Mouse (Mus musculus) MEL (cell line): Measurements from ENCODE around the gene Rassf8. TPM values are rescaled to one million over a fixed set of nuclear protein-coding genes. Genes with fewer than 3 reads are reported as not detected.

ENCODE experiments used
- DNase-seq: peaks from one replicate; pipeline ENCODE4 v3.0.0; 2011; ENCODE audit warnings: low read depth, low spot score
- H3K27ac ChIP-seq: 2 replicates; pipeline ENCODE4 v1.5.1; 2012; ENCODE audit warnings: low read depth, mild to moderate bottlenecking, control low read depth, low read length, moderate library complexity; ENCODE audit not compliant: control insufficient read depth
- H3K27me3 ChIP-seq, 2 experiments: fragments of 150-350 bp in 1 of 2; sonication (generic) in 1 of 2; 2 replicates each; pipeline ENCODE4 v1.6.1; 2012; ENCODE audit warnings: low read length in 2 of 2, mild to moderate bottlenecking in 2 of 2, improper control_type of control experiment in 1 of 2, moderate library complexity in 1 of 2; ENCODE audit not compliant: insufficient read depth in 2 of 2, control insufficient read depth in 1 of 2
- H3K36me3 ChIP-seq, 2 experiments: 2 replicates each; pipeline ENCODE4 v1.6.1; 2012 to 2014; ENCODE audit warnings: low read length in 2 of 2, improper control_type of control experiment in 1 of 2, inconsistent platforms in 1 of 2, mild to moderate bottlenecking in 1 of 2; ENCODE audit not compliant: insufficient read depth in 2 of 2, control insufficient read depth in 1 of 2
- H3K4me1 ChIP-seq, 2 experiments: fragments of 150-350 bp in 1 of 2; sonication (generic) in 1 of 2; 2 replicates each; pipeline ENCODE4 v1.6.1; 2012; ENCODE audit warnings: low read length in 2 of 2, improper control_type of control experiment in 1 of 2, mild to moderate bottlenecking in 1 of 2; ENCODE audit not compliant: insufficient read depth in 2 of 2, control insufficient read depth in 1 of 2
- H3K4me3 ChIP-seq, 2 experiments: fragments of 150-350 bp in 1 of 2; sonication (generic) in 1 of 2; 2 replicates each; pipeline ENCODE4 v1.5.1; 2012; ENCODE audit warnings: low read depth in 2 of 2, low read length in 2 of 2, mild to moderate bottlenecking in 2 of 2, moderate library complexity in 2 of 2, control low read depth in 1 of 2, improper control_type of control experiment in 1 of 2; ENCODE audit not compliant: control insufficient read depth in 1 of 2, insufficient read depth in 1 of 2
- H3K79me2 ChIP-seq: 2 replicates; pipeline ENCODE4 v1.6.1; 2012; ENCODE audit warnings: mild to moderate bottlenecking, low read length, moderate library complexity; ENCODE audit not compliant: control insufficient read depth, poor library complexity, insufficient read depth
- H3K9ac ChIP-seq: 2 replicates; pipeline ENCODE4 v1.6.1; 2012; ENCODE audit warnings: low read depth, mild to moderate bottlenecking, control low read depth, low read length, moderate library complexity; ENCODE audit not compliant: control insufficient read depth, poor library complexity, severe bottlenecking
- H3K9me3 ChIP-seq: fragments of 150-350 bp; sonication (generic); replicated peaks from 2 replicates; pipeline ENCODE4 v1.6.1; 2012; ENCODE audit warnings: mild to moderate bottlenecking, low read length, improper control_type of control experiment, moderate library complexity; ENCODE audit not compliant: insufficient read depth
- BHLHE40 ChIP-seq: IDR thresholded peaks from 2 replicates; pipeline ENCODE4 v1.6.1; 2012; ENCODE audit warnings: low read depth, mild to moderate bottlenecking, inconsistent platforms, low read length, improper control_type of control experiment, borderline replicate concordance
- CHD1 ChIP-seq: IDR thresholded peaks from 2 replicates; pipeline ENCODE4 v1.6.1; 2012; ENCODE audit warnings: low read depth, mild to moderate bottlenecking, inconsistent platforms, low read length, improper control_type of control experiment
- EP300 ChIP-seq, 2 experiments: IDR thresholded peaks; 2 replicates each; pipeline ENCODE4 v1.6.1; 2011; ENCODE audit warnings: improper control_type of control experiment in 2 of 2, low read length in 2 of 2, low read depth in 1 of 2, mild to moderate bottlenecking in 1 of 2
- GABPA ChIP-seq: IDR thresholded peaks from 2 replicates; pipeline ENCODE4 v1.6.1; 2012; ENCODE audit warnings: low read depth, mild to moderate bottlenecking, inconsistent platforms, low read length, improper control_type of control experiment, moderate library complexity
- GATA1 ChIP-seq: IDR thresholded peaks from 2 replicates; pipeline ENCODE4 v1.6.1; 2011; ENCODE audit warnings: low read depth, low read length, improper control_type of control experiment
- JUND ChIP-seq: IDR thresholded peaks from 2 replicates; pipeline ENCODE4 v1.6.1; 2011; ENCODE audit warnings: low read depth, mild to moderate bottlenecking, improper control_type of control experiment, low read length
- KAT2A ChIP-seq: conservative IDR thresholded peaks from 2 replicates; pipeline ENCODE4 v1.6.1; 2012; ENCODE audit warnings: low read depth, low read length, improper control_type of control experiment, inconsistent platforms
- MAX ChIP-seq: IDR thresholded peaks from 2 replicates; pipeline ENCODE4 v1.6.1; 2011; ENCODE audit warnings: low read length, improper control_type of control experiment
- MAZ ChIP-seq: IDR thresholded peaks from 2 replicates; pipeline ENCODE4 v1.6.1; 2012; ENCODE audit warnings: low read depth, mild to moderate bottlenecking, inconsistent platforms, low read length, improper control_type of control experiment
- MEF2A ChIP-seq: IDR thresholded peaks from 2 replicates; pipeline ENCODE4 v1.6.1; 2014; ENCODE audit warnings: low read depth, mild to moderate bottlenecking, inconsistent platforms, low read length, improper control_type of control experiment; ENCODE audit not compliant: poor library complexity, insufficient replicate concordance, severe bottlenecking; ENCODE audit errors: extremely low read depth
- MXI1 ChIP-seq: IDR thresholded peaks from 2 replicates; pipeline ENCODE4 v1.6.1; 2011; ENCODE audit warnings: mild to moderate bottlenecking, low read depth, low read length, improper control_type of control experiment
- MYB ChIP-seq: IDR thresholded peaks from 2 replicates; pipeline ENCODE4 v1.6.1; 2011; ENCODE audit warnings: mild to moderate bottlenecking, low read depth, low read length, improper control_type of control experiment
- MYC ChIP-seq: IDR thresholded peaks from 2 replicates; pipeline ENCODE4 v1.6.1; 2011; ENCODE audit warnings: low read depth, mild to moderate bottlenecking, low read length, improper control_type of control experiment, moderate library complexity
- NRF1 ChIP-seq: IDR thresholded peaks from 2 replicates; pipeline ENCODE4 v1.6.1; 2014; ENCODE audit warnings: low read depth, mild to moderate bottlenecking, inconsistent platforms, low read length, improper control_type of control experiment, moderate library complexity; ENCODE audit not compliant: poor library complexity, insufficient read depth, severe bottlenecking
- RAD21 ChIP-seq: IDR thresholded peaks from 2 replicates; pipeline ENCODE4 v1.6.1; 2011; ENCODE audit warnings: mild to moderate bottlenecking, low read depth, low read length, improper control_type of control experiment
- RCOR1 ChIP-seq: IDR thresholded peaks from 2 replicates; pipeline ENCODE4 v1.6.1; 2012; ENCODE audit warnings: low read depth, mild to moderate bottlenecking, inconsistent platforms, low read length, improper control_type of control experiment
- TAL1 ChIP-seq: IDR thresholded peaks from 2 replicates; pipeline ENCODE4 v1.6.1; 2012; ENCODE audit warnings: mild to moderate bottlenecking, inconsistent platforms, low read length, moderate library complexity, mixed read lengths
- TBP ChIP-seq: IDR thresholded peaks from 2 replicates; pipeline ENCODE4 v1.8.0; 2011; ENCODE audit warnings: low read depth, low read length, improper control_type of control experiment
- TCF12 ChIP-seq: IDR thresholded peaks from 2 replicates; pipeline ENCODE4 v1.6.1; 2014; ENCODE audit warnings: low read depth, mild to moderate bottlenecking, inconsistent platforms, low read length, improper control_type of control experiment, moderate library complexity
- USF2 ChIP-seq, 2 experiments: IDR thresholded peaks; 2 replicates each; pipeline ENCODE4 v1.6.1; 2011 to 2012; ENCODE audit warnings: improper control_type of control experiment in 2 of 2, low read length in 2 of 2, borderline replicate concordance in 1 of 2, inconsistent platforms in 1 of 2, low read depth in 1 of 2, mild to moderate bottlenecking in 1 of 2; ENCODE audit not compliant: insufficient read depth in 1 of 2
- ZC3H11A ChIP-seq: IDR thresholded peaks from 2 replicates; pipeline ENCODE4 v1.6.1; 2012; ENCODE audit warnings: low read depth, mild to moderate bottlenecking, inconsistent platforms, low read length, improper control_type of control experiment
- ZMIZ1 ChIP-seq: IDR thresholded peaks from 2 replicates; pipeline ENCODE4 v1.6.1; 2012; ENCODE audit warnings: low read depth, mild to moderate bottlenecking, inconsistent platforms, low read length, improper control_type of control experiment, moderate library complexity
- polyA plus RNA-seq, 2 experiments: library from polyadenylated mRNA; stranded (reverse) in 1 of 2; unstranded in 1 of 2; fragments of >175 nt in 1 of 2; fragments of >200 nt in 1 of 2; gene quantifications; 2 replicates each; pipeline versions ENCODE4 v1.2.1 to v1.2.4; 2012; ENCODE audit warnings: low replicate concordance in 2 of 2, low read depth in 1 of 2; ENCODE audit not compliant: insufficient read length in 2 of 2, insufficient read depth in 1 of 2, missing spikeins in 1 of 2
- total RNA-seq: library from RNA; depleted of rRNA; stranded (reverse); fragments of 300-350 nt; gene quantifications from 2 replicates; pipeline ENCODE4 v1.2.3, GENCODE M21; 2012

Rassf8 gene
- total and polyA plus RNA-seq, 3 experiments: not detected

- Histone ChIP-seq H3K27me3 (no peaks in the 10 kb centered on the region), H3K27ac (no peak overlapping the region), H3K4me3 (no peak overlapping the region), H3K4me1 (no peaks in the 10 kb centered on the region), H3K79me2 (no peaks in the 10 kb centered on the region), H3K9me3 (no peaks in the 10 kb centered on the region), H3K36me3 (no peaks in the 10 kb centered on the region), H3K9ac (no peak overlapping the region)
- no peak for DNase-seq
- TF ChIP-seq USF2 (IDR thresholded peaks at IDR 0.05; ENCODE audit: borderline replicate concordance in 1 of 2, insufficient read depth in 1 of 2, low read depth in 1 of 2, low read length in 2 of 2) (no peak), JUND (no peak), TBP (no peak), MAX (no peak), MEF2A (no peak), MXI1 (no peak), NRF1 (no peak), RCOR1 (no peak), EP300 (IDR thresholded peaks at IDR 0.05; ENCODE audit: low read depth in 1 of 2, low read length in 2 of 2) (no peak), BHLHE40 (no peak), MAZ (no peak), ZMIZ1 (no peak), MYC (no peak), GATA1 (no peak), MYB (no peak), RAD21 (no peak), KAT2A (no peak), GABPA (no peak)
Observed at GRCm38 (mm10) chr6:145710797-145711196, 35.8 kb upstream of the Rassf8 start.

- H3K9me3 ChIP-seq: no peaks in the 10 kb centered on the region
- no peak overlapping the region for H3K9ac ChIP-seq
- no peak for TF ChIP-seq KAT2A
- TF ChIP-seq MXI1: no peak
- no peak for TF ChIP-seq ZMIZ1
- no peak for TF ChIP-seq TCF12
- TF ChIP-seq TAL1: no peak
- TF ChIP-seq CHD1: no peak
- TF ChIP-seq ZC3H11A: no peak
- no peaks in the 10 kb centered on the region for H3K27me3 ChIP-seq
- no peak for DNase-seq
- no peaks in the 10 kb centered on the region for H3K79me2 ChIP-seq
- H3K27ac ChIP-seq: no peak overlapping the region
- H3K36me3 ChIP-seq: no peaks in the 10 kb centered on the region
- no peaks in the 10 kb centered on the region for H3K4me1 ChIP-seq
- no peak overlapping the region for H3K4me3 ChIP-seq
Observed at GRCm38 (mm10) chr6:145711320-145711719, 35.2 kb upstream of the Rassf8 start.
